Mouse (Mus musculus) adrenal gland, postnatal 14 days (tissue): ENCODE measurements around the gene Anks3. TPM values are rescaled to one million over a fixed set of nuclear protein-coding genes. Genes with fewer than 3 reads are reported as not detected.

Experiments
- DNase-seq: peaks from one replicate; pipeline ENCODE4 v3.0.0; 2021; ENCODE audit warnings: mixed read lengths
- total RNA-seq: library from RNA; stranded (reverse); gene quantifications from 2 replicates; pipeline ENCODE4 v1.2.3, GENCODE M21; 2021

Gene Anks3
- total RNA-seq, 1 experiment from 2014 or later: 35.1 TPM

DNA sequence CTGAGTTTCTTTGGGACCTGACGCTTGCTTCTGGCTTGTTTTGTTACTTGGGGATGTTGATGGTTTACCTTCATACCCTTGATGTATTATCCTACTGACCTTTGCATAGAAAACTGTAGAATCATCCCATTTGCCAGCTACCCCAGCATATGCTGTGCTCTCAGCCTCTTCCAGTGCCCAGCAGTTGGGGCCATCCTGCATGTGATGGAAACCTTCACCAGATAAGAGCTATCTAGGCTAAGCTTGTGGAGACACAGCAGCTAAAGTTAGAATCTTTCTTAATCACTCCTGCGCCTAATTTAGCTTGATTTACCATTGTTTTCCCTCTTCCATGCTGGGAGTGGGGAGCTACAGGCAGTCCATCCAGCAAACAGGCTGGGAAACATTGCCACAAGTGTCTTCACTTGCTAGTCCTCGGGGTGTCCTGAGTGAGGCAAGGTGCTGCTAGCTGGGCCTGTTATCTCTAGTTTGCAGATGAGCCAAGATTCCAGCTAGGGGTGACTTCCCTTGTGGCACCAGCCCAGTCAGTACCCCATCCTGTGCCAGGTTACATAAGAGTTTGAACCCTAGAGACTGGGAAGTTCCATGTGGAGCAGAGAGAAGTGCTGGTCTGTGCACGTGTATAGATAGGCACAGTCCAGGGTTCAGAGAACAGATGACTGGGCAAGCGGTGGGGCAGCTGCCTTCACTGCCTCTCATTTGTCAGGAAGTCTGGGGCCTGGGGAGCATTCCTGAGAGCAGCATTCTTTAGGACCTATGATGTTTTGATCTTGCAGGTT is 67.6 kb downstream of the Anks3 start:
- peak; percentile 57 for DNase-seq

DNA sequence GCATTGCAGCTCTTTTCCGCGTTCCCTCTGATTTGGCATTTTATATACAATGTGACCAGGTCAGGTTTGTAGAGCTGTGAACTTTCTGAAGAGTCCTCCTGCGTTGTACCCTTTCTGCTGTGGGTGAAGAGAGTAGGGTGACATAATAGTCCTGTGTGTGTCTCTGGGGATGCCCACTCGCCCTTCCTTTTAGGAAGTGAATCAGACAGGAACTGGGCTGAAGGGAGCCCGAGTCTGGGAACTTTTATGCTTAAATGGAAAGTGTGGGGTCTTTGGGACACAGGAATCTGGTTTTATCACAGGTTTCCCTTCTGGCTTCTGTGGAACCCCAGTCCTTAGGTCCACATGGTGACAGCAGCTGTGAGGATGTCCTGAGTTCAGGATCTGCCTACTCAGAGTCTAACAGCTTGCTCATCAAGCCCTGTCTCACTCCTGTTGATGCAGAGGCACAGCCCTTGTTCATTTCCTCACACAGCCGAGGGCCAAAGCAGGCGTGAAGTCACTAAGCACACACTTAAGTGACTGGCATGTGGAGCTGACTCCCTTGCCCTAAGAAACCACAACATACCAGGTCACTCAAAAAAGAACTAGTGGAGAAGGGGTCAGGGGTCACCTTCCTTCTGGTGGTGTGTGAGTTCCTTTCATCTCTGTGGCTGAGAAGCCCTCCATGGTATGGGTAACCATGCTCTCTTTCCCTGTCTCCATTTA is 69.7 kb downstream of the Anks3 start:
- no peak for DNase-seq

DNA sequence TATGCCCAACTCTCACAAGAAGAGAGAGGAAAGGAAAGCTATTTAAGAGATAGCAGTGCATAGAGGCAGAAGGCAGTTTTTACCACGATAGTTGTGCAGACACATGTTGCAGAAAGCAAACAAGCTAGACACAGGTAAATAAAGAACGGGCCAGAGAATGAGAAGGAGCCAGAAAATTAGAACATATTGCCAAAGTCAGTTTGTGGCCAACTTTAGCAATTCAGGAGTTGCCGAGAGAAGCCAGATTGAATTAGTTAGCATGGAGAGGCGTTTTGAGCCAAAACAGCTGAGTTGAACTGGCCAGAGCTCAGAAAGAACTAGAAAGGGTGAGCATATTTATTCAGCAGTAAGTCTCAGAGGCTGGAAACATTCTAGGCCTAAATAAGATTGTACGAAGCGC is 71.8 kb downstream of the Anks3 start:
- DNase-seq: no peak

Other genes starting within 250 kb of the Anks3 start
- gene Nmral1, start 244.8 kb downstream of the Anks3 start, total RNA-seq: 7.2 and 11.0 TPM in 2 replicates
- gene Hmox2, start 237.8 kb downstream of the Anks3 start, total RNA-seq: 93.2 and 99.1 TPM in 2 replicates
- gene Cdip1, start 173.9 kb downstream of the Anks3 start, total RNA-seq: 129 and 135 TPM in 2 replicates
- gene 4930562C15Rik, start 128.8 kb downstream of the Anks3 start, total RNA-seq: not detected in 2 replicates
- 36.9 and 40.8 TPM in 2 replicates for gene Ubald1, start 83.9 kb downstream of the Anks3 start, total RNA-seq
- 86.3 and 87.7 TPM in 2 replicates for gene Mgrn1, start 78.0 kb downstream of the Anks3 start, total RNA-seq
- gene Nudt16l1, start 25.4 kb downstream of the Anks3 start, total RNA-seq: 54.2 and 57.6 TPM in 2 replicates
- not detected in 2 replicates for gene Sept12, start 33.6 kb upstream of the Anks3 start, total RNA-seq
- not detected in 2 replicates for gene Smim22, start 43.1 kb upstream of the Anks3 start, total RNA-seq
- gene Rogdi, start 49.3 kb upstream of the Anks3 start, total RNA-seq: 32.0 and 37.3 TPM in 2 replicates
- gene Glyr1, start 85.7 kb upstream of the Anks3 start, total RNA-seq: 86.6 and 89.9 TPM in 2 replicates
- 37.2 and 37.4 TPM in 2 replicates for gene Ubn1, start 85.9 kb upstream of the Anks3 start, total RNA-seq
- gene Ppl, start 168.2 kb upstream of the Anks3 start, total RNA-seq: 2.7 TPM in 2 replicates
- 0.07 and 0.19 TPM in 2 replicates for gene Sec14l5, start 182.9 kb upstream of the Anks3 start, total RNA-seq
- gene Nagpa, start 239.8 kb upstream of the Anks3 start, total RNA-seq: 15.9 and 23.3 TPM in 2 replicates